Mouse (Mus musculus): ENCODE measurements around the gene Cyba.

The Cyba gene

DNA sequence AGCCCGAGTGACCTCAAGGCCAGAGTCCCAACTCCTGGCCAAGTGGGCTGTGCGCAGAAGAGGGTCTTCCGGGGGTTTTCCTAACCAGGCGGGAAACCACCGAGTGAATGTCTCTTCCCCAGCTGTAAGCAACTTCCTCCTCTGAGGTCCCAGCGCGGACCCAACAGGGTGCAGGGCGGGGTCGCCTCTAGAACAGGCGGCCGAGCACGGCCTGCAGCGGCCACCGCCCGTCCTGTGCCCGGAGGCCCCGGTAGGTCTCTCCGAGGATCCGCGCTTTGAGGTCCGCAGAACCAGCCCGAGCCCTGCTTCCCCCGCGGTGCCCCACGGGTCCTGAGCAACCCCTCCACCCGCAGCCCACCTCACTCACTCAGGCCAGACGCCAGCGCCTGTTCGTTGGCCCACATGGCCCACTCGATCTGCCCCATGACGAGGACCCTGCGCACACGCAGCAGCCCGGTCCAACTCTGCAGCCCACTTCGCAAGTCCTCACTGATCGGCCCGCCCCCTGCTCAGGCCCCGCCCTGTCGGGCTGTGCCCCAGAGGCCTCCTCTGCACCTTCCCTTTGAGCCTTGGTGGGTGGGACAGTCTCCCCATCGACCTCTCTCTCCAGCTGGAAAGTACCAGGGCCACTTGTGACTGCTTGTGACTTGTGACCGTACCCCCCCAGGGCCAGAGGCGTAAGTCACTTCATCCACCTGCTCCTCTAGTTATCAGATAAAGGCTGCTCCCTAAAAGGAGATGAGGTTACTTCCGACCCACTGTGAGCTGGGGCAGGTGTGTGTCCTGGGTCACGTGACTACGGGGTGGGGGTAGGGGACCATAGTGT, at the start of gene Cyba:
Gene Cyba (minus strand): TSS at position 488 of the 826 bp plus-strand sequence.
- peak; percentile 93 to 94 for DNase-seq

DNA sequence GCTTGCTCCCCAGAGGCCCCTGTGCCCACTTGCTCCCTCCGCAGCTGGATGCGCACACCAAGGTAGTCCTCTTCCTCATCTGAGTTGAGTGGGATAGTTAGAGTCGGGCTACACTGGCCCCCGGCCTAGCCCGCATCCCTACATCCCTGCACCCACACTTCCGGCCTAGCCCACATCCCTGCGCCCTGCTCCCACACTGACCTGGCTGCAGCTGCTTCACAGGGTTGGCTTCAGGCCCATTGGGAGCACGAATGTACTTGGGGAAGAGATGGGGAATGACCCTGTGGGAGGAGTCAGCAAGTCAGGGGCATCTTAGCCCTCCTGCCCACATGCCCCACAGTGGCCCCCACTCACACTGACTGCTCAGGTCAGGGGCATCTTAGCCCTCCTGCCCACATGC, 49.7 kb upstream of the Cyba start:
- DNase-seq, result no peak

DNA sequence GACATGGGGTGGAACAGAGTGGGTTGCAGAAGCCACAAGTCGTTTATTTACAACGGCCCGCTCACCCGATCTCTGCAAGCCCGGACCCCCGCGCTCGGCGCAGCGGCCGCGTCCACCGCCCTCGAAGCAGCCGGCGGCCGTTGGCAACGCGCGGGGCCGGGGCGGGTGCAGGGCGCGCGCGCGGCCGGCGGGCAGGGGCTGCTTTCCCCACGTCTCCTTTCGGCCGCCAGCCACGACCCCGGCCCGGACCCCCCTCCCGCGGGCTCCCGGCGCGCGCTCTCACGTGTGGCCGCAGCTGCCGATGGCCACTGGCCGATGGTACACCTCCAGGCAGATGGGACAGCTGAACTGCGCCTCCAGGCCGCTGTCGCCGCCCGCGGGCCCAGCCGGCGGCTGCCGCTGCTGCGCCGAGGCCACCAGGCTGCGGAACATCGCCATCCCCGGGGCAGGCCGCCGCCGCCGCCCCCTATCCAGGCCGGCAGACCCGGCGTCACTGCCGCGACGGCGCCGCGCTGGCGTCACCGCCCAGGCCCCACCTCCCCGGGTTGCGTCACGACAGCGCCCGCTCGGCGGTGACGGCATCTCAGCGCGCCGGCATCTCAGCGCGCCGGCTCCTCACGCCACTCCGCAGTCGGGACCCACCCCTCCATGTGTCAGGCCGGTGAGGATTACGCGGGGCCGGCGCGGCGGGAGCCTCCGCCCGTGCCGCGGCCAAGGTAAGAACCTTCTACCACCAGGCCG, 43.0 kb upstream of the Cyba start, which contains the start of the genes Rnf166 and Ctu2:
Gene Rnf166 (minus strand): TSS at position 485 of the 741 bp plus-strand sequence.
Gene Ctu2 (plus strand): TSS at position 564 of the 741 bp plus-strand sequence.
- DNase-seq, result peak; percentile 97 to 98

DNA sequence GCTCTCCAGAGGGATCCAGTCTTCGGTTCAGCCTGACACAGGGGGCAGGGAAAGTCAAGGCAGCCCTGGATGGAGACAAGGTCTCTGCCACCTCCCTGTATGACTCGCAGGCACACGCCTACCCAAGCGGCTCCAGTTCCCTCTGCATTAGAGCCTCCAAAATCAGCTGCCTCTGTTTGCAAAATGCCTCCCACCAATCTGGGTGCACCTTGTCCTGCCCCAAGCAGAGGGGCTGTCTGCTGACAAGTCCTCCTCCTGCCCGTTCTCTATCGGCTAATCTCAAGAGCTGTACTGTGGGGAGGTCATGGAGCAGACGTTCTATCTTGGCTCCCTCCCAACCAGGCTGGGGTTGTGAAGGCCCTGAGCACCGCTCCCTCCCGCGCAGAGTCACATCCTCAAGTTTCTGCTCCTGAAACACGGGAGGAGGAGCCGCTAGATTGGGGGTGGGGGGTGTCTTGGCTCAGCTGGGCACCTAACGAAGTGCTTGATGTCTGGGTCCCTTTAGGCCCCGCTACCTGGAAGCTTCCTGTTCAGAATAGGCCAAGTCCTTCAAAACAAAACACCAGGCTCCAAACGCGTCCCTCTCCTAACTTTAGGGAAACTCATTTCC, 42.3 kb upstream of the Cyba start:
- DNase-seq, result peak; percentile 28 to 30

DNA sequence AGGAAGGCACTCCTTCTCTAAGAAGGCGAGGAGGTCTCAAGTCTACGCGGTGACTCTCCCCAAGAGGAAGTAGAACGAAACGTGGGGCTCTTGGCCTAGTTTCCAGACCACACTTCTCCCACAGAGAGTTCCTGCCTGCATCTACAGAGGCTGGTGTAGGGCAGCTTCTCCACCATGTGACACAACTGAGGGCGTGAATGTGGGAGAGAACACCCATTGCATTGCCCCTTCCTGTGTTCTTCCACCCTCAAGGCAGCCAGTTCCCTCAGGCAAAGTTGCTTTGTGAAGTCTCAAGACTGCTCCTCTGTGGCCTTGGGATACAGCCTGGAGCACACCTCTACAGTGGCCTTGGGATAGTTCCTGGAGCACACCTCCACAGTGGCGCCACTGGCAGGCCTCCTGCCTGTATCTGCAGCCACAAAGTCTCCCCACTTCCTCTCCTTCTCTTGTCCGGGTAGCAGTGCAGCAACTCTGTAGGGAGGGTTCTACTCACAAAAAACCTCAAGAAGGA, 41.2 kb upstream of the Cyba start:
- DNase-seq, result peak in 1 of 2 experiments; percentile 25

DNA sequence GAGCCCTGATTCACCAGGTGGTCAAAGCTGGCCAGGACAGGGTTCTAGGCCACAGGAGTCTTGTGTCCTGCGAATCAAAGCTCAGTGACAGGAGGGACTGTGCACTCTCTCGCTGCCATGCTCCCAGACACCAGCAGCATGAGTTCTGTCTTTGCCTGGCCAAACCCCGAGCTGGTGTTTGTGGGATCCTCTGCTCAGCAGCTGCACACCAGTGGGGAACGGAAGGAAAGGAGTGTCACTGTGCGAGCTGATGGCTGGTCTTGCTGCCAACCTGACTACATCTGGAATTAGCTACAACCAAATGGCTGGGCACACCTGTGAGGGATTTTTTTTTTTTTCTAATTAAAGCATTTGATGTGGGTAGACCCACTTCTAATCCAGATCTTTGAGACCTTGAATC, 38.0 kb upstream of the Cyba start:
- DNase-seq, result no peak

DNA sequence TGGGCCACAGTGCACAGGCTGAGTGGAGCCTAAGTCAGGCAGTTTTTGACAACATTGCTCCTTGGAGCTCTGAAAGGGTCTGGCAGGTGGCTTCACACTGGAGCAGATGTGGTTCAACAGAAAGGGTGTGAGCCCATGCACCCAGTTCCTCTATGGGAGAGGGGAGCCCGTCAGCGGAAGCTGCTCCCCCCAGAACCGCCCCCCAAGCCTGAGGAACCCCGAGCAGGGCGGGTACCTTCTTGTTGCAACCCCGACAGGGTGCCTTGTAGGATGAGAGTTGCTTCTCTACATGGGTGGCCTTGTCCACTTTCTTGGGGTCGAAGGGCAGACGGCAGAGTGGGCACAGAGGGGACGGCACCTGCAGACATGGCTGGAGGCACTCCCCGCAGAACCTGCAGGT, 37.2 kb upstream of the Cyba start:
- no peak for DNase-seq

DNA sequence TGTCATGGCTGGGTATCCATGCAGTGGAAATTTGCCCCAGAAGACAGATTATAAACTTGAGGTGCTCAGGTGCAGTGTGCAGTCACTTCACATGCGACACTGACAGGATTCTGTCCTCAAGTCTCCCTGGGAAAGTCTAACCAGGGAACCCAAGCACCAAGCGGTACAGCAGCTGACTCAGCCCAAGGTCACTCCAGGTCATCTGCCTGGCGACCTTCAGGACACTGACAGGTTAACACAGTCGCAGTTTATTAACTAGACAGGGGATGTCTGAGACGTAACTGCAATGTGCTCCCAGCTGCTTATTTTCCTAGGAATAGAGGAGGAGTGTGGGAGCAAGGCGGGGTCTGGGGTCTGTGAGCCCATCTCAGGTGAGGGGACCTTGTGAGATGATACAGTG, 36.7 kb upstream of the Cyba start:
- no peak for DNase-seq

DNA sequence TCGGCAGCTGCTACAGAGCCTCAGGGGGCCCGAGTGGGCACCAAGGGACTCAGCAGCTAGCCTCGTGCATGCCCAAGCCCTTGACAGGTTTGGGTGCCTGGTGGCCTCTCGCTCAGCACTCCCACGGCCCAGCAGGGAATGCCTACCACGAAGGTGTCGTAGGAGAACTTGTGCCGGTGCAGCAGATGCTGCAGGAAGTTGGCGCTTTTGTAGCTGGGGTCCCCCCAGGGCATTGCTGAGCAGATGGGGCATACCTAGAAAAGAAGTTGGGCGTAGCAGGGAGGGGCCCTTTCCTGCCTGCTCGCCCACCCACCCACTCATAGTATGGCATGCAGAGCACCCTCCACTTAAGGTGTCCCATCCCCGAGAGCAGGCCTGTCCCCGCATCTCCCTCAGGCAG, 35.1 kb upstream of the Cyba start:
- no peak for DNase-seq

DNA sequence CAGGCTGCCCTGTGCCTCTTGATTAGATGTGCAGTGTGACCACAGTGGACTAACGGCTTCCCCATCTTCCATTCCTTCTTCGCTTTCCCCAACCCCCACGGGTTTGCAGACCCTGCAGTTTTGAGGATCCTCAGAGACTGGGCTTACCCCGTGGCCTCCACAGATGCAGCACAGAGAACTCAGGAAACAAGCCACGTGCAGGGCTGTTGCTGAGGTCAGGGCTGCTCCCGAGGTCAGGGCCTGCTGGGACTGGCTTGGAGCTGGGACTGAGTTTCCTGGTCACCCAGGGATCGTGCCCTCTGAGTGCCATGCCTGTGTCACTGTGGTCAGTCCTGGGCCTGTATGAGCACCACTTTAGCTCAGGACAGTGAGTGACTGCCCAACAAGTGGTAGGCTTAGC, 32.3 kb upstream of the Cyba start:
- DNase-seq, result no peak

DNA sequence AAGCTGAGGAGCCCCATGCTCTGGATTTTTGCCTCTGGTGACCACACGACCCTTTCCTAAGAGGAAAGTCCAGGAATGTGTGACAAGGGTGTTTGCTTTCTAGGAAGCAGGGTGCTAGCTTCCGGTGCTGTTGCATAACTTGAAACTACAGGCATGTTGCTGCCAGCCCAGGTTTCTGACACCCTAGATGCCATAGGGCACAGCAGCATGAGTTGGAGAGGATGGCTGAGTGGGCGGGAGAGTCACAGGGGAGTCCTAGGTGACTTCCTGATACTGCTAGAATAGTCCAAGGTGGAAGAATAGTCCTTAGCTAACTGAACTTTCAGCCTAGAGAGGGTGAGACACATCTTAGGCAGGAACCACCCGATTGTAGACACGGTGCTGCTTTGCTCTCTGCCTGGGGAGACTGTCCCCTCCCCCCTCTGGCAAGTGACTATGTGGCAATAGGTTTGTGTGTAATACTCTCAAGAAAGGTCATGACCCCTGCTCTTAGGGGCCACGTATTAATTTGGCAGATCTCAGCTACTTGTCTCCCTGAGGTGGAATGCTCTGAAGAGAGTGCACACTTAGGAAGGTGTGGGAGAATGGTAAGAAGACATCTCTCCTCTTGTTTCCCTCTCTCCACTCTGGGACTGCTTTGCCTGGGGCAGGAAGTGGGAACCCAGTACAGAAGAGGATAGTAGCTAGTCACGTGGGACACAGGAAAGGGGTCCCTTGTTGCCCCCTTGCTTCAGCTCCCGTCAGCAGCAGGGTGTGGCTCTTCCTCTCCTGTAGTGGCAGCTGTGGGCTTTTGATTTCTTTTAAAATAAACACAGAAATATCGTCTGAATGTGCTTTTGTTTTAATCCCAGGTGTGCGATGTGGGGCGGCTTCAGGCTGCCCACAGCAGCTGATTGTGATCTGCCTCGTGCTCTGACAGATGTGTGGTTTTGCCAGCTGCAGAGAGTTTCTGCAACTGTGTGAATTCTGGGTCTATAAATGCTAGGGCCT, 31.2 kb upstream of the Cyba start:
- DNase-seq, result no peak

DNA sequence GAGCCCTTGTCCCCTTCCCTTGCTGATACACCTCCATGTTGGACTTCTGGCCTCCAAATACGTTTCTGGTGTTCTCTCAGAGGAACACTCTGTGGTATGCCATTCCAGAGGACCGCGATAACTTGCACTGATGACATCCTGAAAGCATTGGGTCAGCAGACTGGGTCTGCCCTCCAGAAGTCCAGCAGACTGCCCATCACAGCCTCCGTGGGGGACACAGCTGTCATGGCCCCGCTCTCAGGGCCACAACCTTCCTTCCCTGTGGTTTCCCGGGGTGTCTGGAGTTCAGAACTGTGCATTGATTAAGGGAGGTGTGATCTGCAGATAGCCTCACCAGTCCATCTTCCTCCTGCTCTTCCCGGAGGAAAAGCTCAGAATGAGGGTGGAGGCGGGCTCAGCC, 29.8 kb upstream of the Cyba start:
- no peak for DNase-seq

DNA sequence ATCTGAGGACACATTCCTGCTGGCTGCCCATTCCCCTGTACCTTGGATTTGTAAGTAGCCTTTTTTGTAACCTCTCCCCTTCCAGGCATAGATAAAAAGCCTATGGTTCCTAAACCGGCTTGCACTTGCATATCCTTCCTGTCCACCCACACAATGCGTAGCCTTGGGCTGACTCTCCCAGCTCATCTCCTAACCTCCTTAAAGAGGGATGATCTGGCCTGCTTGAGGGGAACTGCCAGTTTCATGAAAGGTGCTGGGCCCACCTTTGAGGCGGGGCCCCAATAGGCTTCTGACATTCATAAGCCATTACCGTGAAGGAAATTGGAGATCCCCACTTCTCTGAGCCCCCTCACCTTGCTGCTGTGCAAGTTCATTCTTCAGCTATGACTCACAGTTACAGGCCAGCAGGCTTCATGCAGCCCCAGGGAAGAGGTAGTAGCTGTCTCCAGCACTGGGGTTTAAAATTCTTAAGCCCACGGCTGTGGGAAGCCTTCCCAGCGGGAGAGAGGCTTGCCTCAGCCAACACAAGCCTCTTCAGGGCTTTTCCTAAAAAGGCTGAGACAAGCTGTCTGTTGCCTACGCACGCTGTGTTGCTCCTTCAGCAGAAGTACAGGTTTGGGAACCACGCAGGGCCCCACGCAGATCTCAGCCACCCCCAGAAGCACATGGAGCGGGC, 28.9 kb upstream of the Cyba start:
- DNase-seq, result no peak

DNA sequence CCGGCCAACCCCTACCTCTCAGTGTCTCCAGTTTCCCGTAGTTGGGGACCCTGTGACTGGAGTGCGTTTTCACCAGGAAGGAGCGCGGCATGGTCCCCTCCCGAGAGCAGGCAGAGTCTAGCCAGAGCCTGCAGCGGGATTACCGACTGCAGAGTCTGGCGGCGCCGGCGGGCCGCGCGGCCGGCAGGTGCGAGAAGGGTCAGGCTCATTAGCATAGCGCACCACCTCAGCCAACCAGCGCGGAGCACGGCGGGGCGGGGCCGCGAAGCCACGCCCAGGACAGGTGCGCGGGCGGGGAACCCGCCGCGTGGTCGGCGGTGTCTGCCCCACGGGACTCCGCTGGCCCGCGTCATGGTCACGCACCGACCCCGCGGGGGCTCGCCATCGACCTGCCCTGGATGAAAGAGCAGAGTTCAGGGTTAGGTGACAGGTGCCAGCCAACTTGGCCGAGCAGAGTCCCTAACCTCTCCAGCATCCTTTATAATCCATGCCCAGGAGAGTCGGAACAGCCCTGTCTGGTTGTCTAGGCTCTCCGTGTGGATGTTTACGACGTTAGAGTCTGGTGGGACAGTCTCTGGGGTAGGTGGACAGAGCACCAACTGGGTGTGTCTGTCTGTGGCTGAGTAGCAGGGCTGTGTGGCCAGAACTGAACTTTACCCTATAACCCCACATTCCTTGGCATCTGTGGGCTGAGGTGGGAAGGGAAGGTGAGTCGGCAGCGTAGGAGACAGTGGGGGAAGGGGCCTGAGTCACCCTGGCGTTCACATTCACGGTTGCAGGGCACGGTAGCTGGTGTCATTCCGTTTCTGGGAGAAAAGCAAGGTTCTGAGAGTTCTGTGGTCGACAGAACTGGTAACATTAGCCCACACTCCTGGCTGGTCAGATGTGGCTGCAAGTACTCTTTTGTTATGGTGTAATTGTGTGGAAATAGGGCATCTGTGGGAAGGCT, 28.1 kb upstream of the Cyba start, which contains the start of gene Snai3:
Gene Snai3 (minus strand): TSS at position 210 of the 949 bp plus-strand sequence.
- peak; percentile 88 to 90 for DNase-seq

DNA sequence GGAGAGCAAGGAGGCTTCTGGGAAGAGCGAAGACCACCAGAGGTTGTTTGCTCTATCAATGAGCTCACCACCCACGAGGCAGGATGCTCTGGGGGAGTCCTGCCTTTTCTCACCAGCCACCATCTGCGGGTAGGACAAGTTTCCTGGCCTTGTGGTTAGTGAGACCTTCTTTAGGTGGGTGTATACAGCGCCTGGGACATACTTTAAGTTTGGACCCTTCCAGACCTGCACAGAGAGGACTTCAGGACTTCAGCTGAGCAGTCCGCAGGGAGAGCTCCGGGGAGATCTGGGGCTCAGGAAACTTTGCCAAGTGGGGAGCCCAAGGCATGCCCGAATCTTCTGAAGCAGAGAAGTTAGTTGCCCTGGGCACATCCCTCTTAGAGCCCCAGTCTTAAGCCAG, 27.3 kb upstream of the Cyba start:
- peak in 1 of 2 experiments; percentile 46 for DNase-seq

DNA sequence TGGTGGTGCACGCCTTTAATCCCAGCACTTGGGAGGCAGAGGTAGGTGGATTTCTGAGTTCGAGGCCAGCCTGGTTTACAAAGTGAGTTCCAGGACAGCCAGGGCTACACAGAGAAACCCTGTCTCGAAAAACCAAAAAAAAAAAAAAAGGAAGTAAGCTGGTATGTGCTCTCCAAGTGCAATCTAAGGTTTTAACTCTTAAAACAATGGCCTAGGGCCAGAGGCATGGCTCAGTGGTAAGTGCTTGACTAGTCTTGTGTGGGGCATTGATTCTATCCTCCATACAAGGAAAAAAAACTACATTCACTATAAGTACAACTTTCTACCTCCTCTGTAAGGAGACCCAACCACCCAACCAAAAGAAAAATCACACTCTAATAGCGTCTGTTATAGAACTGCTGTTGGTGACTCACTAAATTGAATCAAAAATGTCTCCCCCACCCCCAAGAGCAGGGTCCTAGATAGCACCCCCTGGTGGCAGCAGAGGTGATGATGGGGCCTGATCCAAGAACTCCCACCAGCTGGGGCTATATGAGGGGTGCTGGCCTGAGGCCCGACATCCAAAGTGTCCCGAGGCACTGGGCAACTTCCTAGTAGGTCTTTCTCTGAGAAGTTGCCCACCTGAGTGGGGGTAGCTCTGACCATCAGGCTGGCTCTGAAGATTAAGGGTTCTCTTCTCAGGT, 26.6 kb upstream of the Cyba start:
- DNase-seq, result peak; percentile 80 to 81

DNA sequence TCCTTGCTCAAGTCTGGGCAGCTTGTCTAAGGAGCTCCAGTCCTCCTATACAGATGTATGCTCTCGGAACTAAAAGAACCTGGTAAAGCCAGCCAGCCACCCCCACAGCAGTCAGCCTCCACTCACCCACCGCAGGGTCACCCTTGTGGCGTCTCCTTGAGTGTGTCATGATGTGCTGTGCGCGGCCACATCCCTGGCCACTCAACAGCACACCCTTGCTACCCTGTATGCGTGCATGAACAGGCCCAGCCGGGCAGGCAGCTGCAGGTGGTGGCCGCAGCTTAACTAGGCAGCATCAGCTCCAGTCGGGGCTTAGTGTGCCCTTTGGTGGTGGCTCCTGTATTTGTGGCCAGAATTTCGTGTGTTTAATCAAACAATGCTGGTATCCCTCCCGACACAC, 24.4 kb upstream of the Cyba start:
- DNase-seq, result no peak

DNA sequence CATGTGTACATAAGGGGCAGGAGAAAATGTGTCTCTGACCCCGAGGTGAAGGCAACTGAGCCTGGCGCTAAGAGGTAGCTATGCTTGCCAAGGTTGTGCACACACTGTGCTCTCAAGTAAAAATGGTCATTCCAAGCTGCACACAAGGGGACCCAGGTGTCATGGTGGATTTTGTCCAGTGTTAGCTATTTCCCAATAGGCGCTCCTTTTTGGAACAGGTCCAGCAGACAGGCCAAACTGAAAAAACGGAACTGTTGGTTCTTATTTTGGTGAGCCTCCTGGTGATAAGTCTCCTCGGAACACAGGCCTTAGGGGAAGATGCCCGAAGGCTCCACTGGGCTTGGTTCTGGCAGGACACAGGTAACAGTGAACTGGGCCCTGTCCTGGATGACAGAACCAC, 21.7 kb upstream of the Cyba start:
- no peak for DNase-seq

DNA sequence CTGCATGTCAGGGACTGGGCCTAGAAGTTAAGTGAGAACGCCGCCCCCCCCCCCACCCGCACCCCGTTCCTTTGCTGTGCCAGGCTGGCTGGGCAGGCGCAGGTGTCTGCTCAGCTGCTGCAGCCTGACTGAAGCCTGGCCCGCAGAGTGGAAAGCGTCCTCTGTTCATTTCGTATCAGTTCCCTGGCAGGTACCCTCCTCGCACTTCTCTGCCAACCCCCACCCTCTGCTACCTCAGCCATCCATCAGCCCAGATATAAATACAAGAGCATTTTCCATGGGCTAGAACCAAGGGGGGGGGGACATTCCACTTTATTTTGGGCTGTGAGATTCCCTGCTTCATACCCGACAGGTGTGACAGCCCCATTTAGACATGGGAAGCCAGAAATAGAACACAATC, 19.4 kb upstream of the Cyba start:
- DNase-seq, result no peak

Measured in B cell, adult 2 months (primary cell).